In genomic region chr16:58343921-58344320, GRCm38 (mm10) we compare ENCODE assay signal across 13 mouse cellular contexts.
"Had no signal": no experiment of that assay in that cellular context is flagged by ENCODE, and none has a peak within 500 bp of the region (broad histone marks: within the 10 kb centered on the region; RNA-seq: fewer than 3 reads in every experiment).

No protein-coding gene starts in this region.

- H3K36me3 ChIP-seq: midbrain, embryonic 10.5 days; midbrain, embryonic 12.5 days; neural tube, embryonic 12.5 days; stomach, embryonic 15.5 days had no signal

- H3K4me3 ChIP-seq: midbrain, embryonic 10.5 days; midbrain, embryonic 12.5 days; neural tube, embryonic 12.5 days; stomach, embryonic 15.5 days had no signal

- DNase-seq: lung, adult 18-20 months; lung, postnatal 10 days; lung, postnatal 4 days; midbrain, embryonic 14.5 days; right cerebral cortex, postnatal 14 days; thymus, adult 2 months; thymus, postnatal 25 days; thymus, postnatal 4 days had no signal

- H3K4me2 ChIP-seq: lung, embryonic 14.5 days; midbrain, embryonic 12.5 days; neural tube, embryonic 12.5 days; stomach, embryonic 15.5 days had no signal

- H3K27me3 ChIP-seq: midbrain, embryonic 12.5 days; neural tube, embryonic 12.5 days; stomach, embryonic 15.5 days had no signal
